Mouse (Mus musculus) E14TG2a.4 (cell line): ENCODE measurements around the gene Rtkn2.

Experiments used
- CTCF ChIP-seq: conservative IDR thresholded peaks from 2 replicates; pipeline ENCODE4 v1.5.1; 2014; ENCODE audit warnings: low read length
- NANOG ChIP-seq: IDR thresholded peaks from 2 replicates; pipeline ENCODE4 v1.6.1; 2014; ENCODE audit warnings: borderline replicate concordance, low read length, mixed read lengths
- POU5F1 ChIP-seq: IDR thresholded peaks from 2 replicates; pipeline ENCODE4 v1.6.1; 2014; ENCODE audit warnings: low read length, borderline replicate concordance

DNA sequence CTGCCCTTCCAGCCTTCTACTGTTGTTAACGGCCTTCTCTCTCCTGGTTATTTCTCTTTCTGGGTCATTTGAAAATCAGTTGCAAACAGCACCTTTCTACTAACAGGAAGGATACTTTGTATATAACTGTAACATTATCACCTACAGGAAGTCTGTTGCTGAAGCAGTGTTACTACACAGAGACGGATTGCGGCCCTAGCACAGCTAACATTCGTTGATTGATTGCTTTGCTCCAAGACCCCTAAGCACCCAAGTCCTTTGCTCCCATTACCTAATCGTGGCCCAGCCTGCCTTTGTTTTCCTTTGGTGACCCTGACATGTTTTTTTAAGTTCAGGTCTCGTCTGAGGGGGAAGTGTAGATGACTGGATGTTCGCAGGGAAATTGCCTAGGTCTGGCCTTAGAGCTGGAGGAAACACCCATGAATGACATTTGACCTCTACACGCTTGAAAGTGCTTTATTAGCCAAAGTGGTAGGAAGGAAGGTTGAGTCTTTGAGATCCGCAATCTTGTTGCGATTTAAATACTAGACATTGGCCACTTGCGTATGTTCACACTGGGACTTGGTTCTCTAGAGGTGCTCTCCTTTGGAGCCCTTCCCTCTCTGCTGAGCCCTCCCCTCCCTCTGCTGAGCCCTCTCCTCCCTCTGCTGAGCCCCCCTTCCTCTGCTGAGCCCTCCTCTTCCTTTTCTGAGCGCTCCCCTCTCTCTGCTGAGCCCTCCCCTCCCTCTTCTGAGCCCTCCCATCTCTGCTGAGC, 49.1 kb downstream of the Rtkn2 start:
- TF ChIP-seq CTCF (no peak), POU5F1 (no peak), NANOG (no peak)
